Mouse (Mus musculus) kidney, postnatal 0 days (tissue): ENCODE measurements at regions not wholly inside any gene's neighbourhood (a gene's known extent, or its start where the extent isn't known, plus 50 kb on each side); places are given as distances from the start of the nearest gene placed in this dataset.

Source experiments
- ATAC-seq: fragments of 200-750 bp; cut with Nextera tagmentation; replicated peaks from 2 replicates; pipeline ENCODE4 v1.8.0; 2017; ENCODE audit warnings: low read depth, moderate number of reproducible peaks, moderate TSS enrichment, moderate library complexity; ENCODE audit not compliant: low FRiP score
- DNase-seq: peaks from one replicate; pipeline ENCODE4 v3.0.0-alpha.2; 2016; ENCODE audit warnings: low spot score
- H3K27ac ChIP-seq: fragments of 300-500 bp; sonication (generic); 2 replicates; pipeline ENCODE4 v1.5.1; 2014; ENCODE audit warnings: mild to moderate bottlenecking
- H3K27me3 ChIP-seq: fragments of 300-500 bp; sonication (generic); 2 replicates; pipeline ENCODE4 v1.6.1; 2014; ENCODE audit warnings: low read length, mixed read lengths; ENCODE audit not compliant: insufficient read depth
- H3K36me3 ChIP-seq: fragments of 300-500 bp; sonication (generic); 2 replicates; pipeline ENCODE4 v1.6.1; 2014; ENCODE audit warnings: low read length, mixed read lengths; ENCODE audit not compliant: insufficient read depth
- H3K4me1 ChIP-seq: fragments of 300-500 bp; sonication (generic); replicated peaks from 2 replicates; pipeline ENCODE4 v1.6.1; 2014; ENCODE audit warnings: antibody characterized with exemption, low read length, mixed read lengths; ENCODE audit not compliant: insufficient read depth
- H3K4me2 ChIP-seq: fragments of 300-500 bp; sonication (generic); 2 replicates; pipeline ENCODE4 v1.6.1; 2014; ENCODE audit warnings: mild to moderate bottlenecking, low read length, moderate library complexity, mixed read lengths
- H3K4me3 ChIP-seq: fragments of 300-500 bp; sonication (generic); replicated peaks from 2 replicates; pipeline ENCODE4 v1.5.1; 2014; ENCODE audit warnings: low read depth, low read length
- H3K9ac ChIP-seq: fragments of 300-500 bp; sonication (generic); 2 replicates; pipeline ENCODE4 v1.6.1; 2014; ENCODE audit warnings: low read depth, low read length
- H3K9me3 ChIP-seq: fragments of 300-500 bp; sonication (generic); replicated peaks from 2 replicates; pipeline ENCODE4 v1.6.1; 2016; ENCODE audit warnings: low read length, inconsistent platforms, mixed read lengths
- CTCF ChIP-seq: IDR thresholded peaks from 2 replicates; pipeline ENCODE4 v1.5.1; 2016; ENCODE audit warnings: antibody characterized with exemption, low read depth, mild to moderate bottlenecking, moderate library complexity
- WGBS: fragments of 180-500 bp; shearing (Covaris S2); extraction: QIAGEN DNeasy Blood & Tissue Kit; methylation state at CpG from one replicate; pipeline ENCODE4 v1.1.7; 2014; 5-methylcytosine and 5-hydroxymethylcytosine counted together

GRCm38 (mm10) chr16:23838696-23839095 is 52.1 kb downstream of the Sst start:
- H3K9me3 ChIP-seq = no peaks in the 10 kb centered on the region
- H3K4me2 ChIP-seq = no peak overlapping the region
- no peak overlapping the region for H3K9ac ChIP-seq
- no peak for TF ChIP-seq CTCF
- DNase-seq = peak; percentile 19
- H3K4me3 ChIP-seq = no peak overlapping the region
- no peak overlapping the region for H3K27ac ChIP-seq
- 26% methylated on average over 7 of the region's 7 CpGs for WGBS
- no peaks in the 10 kb centered on the region; the same call in 1 of the 2 replicates for H3K4me1 ChIP-seq
- H3K27me3 ChIP-seq = no peaks in the 10 kb centered on the region
- no peak for ATAC-seq
- H3K36me3 ChIP-seq = no peaks in the 10 kb centered on the region

GRCm38 (mm10) chr16:23838114-23838513 is 52.6 kb downstream of the Sst start:
- 70% methylated on average over 2 of the region's 2 CpGs for WGBS
- ATAC-seq = no peak
- no peaks in the 10 kb centered on the region for H3K36me3 ChIP-seq

GRCm38 (mm10) chr16:23834991-23835390 is 55.8 kb downstream of the Sst start:
- 58% methylated on average over 4 of the region's 4 CpGs for WGBS
- DNase-seq (no peak), ATAC-seq (no peak)
- Histone ChIP-seq H3K36me3 (no peaks in the 10 kb centered on the region), H3K9me3 (no peaks in the 10 kb centered on the region), H3K4me1 (no peaks in the 10 kb centered on the region), H3K27ac (no peak overlapping the region), H3K4me3 (no peak overlapping the region), H3K9ac (no peak overlapping the region), H3K4me2 (no peak overlapping the region), H3K27me3 (no peaks in the 10 kb centered on the region)
- TF ChIP-seq CTCF = no peak

More at GRCm38 (mm10) chr16:23838114-23838513, 52.6 kb downstream of the Sst start:
- DNase-seq = no peak
- no peak for TF ChIP-seq CTCF
- Histone ChIP-seq H3K4me1 (no peaks in the 10 kb centered on the region; the same call in 1 of the 2 replicates), H3K9ac (no peak overlapping the region), H3K9me3 (no peaks in the 10 kb centered on the region), H3K4me3 (no peak overlapping the region), H3K27me3 (no peaks in the 10 kb centered on the region), H3K27ac (no peak overlapping the region), H3K4me2 (no peak overlapping the region)

GRCm38 (mm10) chr16:23833603-23834002 is 57.2 kb downstream of the Sst start:
- DNase-seq (no peak), ATAC-seq (no peak)
- Histone ChIP-seq H3K4me2 (no peak overlapping the region), H3K27me3 (no peaks in the 10 kb centered on the region), H3K4me1 (no peaks in the 10 kb centered on the region), H3K9ac (no peak overlapping the region), H3K9me3 (no peaks in the 10 kb centered on the region), H3K27ac (no peak overlapping the region), H3K36me3 (no peaks in the 10 kb centered on the region), H3K4me3 (no peak overlapping the region)
- TF ChIP-seq CTCF = no peak
- 46% methylated on average over 2 of the region's 2 CpGs for WGBS

- no peak for TF ChIP-seq CTCF
- 55% methylated on average over 2 of the region's 2 CpGs for WGBS
- ATAC-seq = no peak
These were observed 57.7 kb downstream of the Sst start for GRCm38 (mm10) chr16:23833042-23833423.

GRCm38 (mm10) chr16:23832393-23833041 is 58.2 kb downstream of the Sst start:
- Histone ChIP-seq H3K4me1 (no peaks in the 10 kb centered on the region), H3K4me3 (no peak overlapping the region), H3K9ac (no peak overlapping the region), H3K27ac (no peak overlapping the region), H3K4me2 (no peak overlapping the region), H3K36me3 (no peaks in the 10 kb centered on the region), H3K9me3 (no peaks in the 10 kb centered on the region), H3K27me3 (no peaks in the 10 kb centered on the region)
- WGBS = 67% methylated on average over 9 of the region's 9 CpGs
- ATAC-seq (no peak), DNase-seq (no peak)
- no peak for TF ChIP-seq CTCF

More at GRCm38 (mm10) chr16:23833042-23833423, 57.7 kb downstream of the Sst start:
- H3K4me3 ChIP-seq = no peak overlapping the region
- no peaks in the 10 kb centered on the region for H3K27me3 ChIP-seq
- no peaks in the 10 kb centered on the region for H3K36me3 ChIP-seq
- no peaks in the 10 kb centered on the region for H3K4me1 ChIP-seq
- no peak overlapping the region for H3K9ac ChIP-seq
- H3K27ac ChIP-seq = no peak overlapping the region
- H3K9me3 ChIP-seq = no peaks in the 10 kb centered on the region
- no peak overlapping the region for H3K4me2 ChIP-seq
- peak; percentile 24 for DNase-seq

GRCm38 (mm10) chr16:23825662-23826061 is 65.1 kb downstream of the Sst start:
- ATAC-seq (no peak), DNase-seq (no peak)
- Histone ChIP-seq H3K4me2 (no peak overlapping the region), H3K9ac (no peak overlapping the region), H3K4me1 (no peaks in the 10 kb centered on the region), H3K27me3 (no peaks in the 10 kb centered on the region), H3K36me3 (no peaks in the 10 kb centered on the region), H3K4me3 (no peak overlapping the region), H3K27ac (no peak overlapping the region), H3K9me3 (no peaks in the 10 kb centered on the region)
- TF ChIP-seq CTCF = no peak
- WGBS = 91% methylated on average over 5 of the region's 5 CpGs
